Mouse (Mus musculus) leukemia stem cell, adult 10-12 weeks (primary cell): ENCODE results near the gene Slc38a9. TPM values are rescaled to one million over a fixed set of nuclear protein-coding genes. Genes with fewer than 3 reads are reported as not detected.

Source experiments
- polyA plus RNA-seq: library from polyadenylated mRNA; stranded (reverse); fragments of >175 nt; gene quantifications from 2 replicates; pipeline ENCODE4 v1.2.3, GENCODE M21; 2012; ENCODE audit warnings: low replicate concordance

Gene Slc38a9
- polyA plus RNA-seq = 2.5 and 4.1 TPM in 2 replicates

GRCm38 (mm10) chr13:112660574-112661381 is at the start of gene Slc38a9:
Slc38a9 (plus strand) TSS chr13:112660751.

GRCm38 (mm10) chr13:112652205-112652604 is 8.3 kb upstream of the Slc38a9 start, which contains the start of gene Ddx4:
Ddx4 (minus strand) TSS chr13:112652475.

Other genes with a start within 250 kb of the Slc38a9 start
- 0.72 and 1.8 TPM in 2 replicates for gene Il6st, start 196.7 kb upstream of the Slc38a9 start, polyA plus RNA-seq
- not detected in 2 replicates for gene Il31ra, start 66.4 kb upstream of the Slc38a9 start, polyA plus RNA-seq
- gene Ddx4, start 8.3 kb upstream of the Slc38a9 start, polyA plus RNA-seq = not detected in 2 replicates
- gene Plpp1, start 140.0 kb downstream of the Slc38a9 start, polyA plus RNA-seq = 36.3 and 39.7 TPM in 2 replicates